Mouse (Mus musculus): Measurements from ENCODE around the gene Atp8b5. TPM values are rescaled to one million over a fixed set of nuclear protein-coding genes. Genes with fewer than 3 reads are reported as not detected.

The Atp8b5 gene
- polyA plus RNA-seq, 1 experiment from 2014 or later = 0.90 TPM

DNA sequence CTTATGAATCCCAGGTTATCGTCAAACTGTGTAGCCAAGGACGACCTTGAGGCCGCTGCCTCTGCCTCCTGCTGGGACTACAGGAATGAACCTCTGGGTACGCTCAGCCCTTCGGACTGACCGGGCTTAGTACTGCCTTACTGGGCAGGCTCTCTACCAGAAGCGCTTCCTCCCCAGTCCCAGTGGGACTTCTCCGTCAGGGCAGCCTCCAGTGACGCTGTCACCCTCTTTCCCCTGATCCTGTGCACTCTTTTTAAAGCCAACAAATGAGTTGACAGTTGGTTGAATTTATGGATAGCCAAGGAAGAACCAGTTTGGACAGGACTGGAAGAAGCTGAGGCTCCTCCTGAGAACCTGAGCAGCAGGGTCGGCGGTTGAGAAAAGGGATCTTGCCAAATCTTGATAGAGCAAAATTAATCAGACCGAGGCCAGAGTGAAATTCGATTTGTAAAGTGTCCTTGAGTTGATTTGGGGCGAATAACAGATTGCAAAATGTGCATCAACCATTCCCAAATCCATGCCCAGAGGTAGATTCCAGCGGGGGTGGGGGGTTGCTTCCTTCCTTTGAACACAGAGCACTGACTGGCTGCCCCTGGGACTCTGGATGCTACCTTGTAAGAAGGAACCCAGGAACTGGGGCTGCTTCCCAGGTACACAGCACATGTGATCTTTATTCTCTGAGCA, 152.2 kb downstream of the Atp8b5 start:
- 60% methylated on average over 15 of the region's 15 CpGs for WGBS
- ATAC-seq = no peak
- peaks cover 45% of the 10 kb centered on the region for H3K36me3 ChIP-seq (ENCODE audit: control insufficient read depth, insufficient read depth, low read length)
- H3K27me3 ChIP-seq (ENCODE audit: control insufficient read depth, insufficient read depth, low read depth, low read length) = peaks cover 2% of the 10 kb centered on the region; the same call in 1 of the 2 replicates
- H3K4me3 ChIP-seq (ENCODE audit: low read depth, low read length) = no peak overlapping the region
- no peak overlapping the region for H3K27ac ChIP-seq (ENCODE audit: low read length)
- H3K4me2 ChIP-seq (ENCODE audit: low read length) = no peak overlapping the region
- no peak overlapping the region for H3K9ac ChIP-seq (ENCODE audit: low read depth, low read length)
- 0 out of 2 replicates have a peak, but pooled peaks cover 3% of the 10 kb centered on the region for H3K4me1 ChIP-seq (ENCODE audit: control insufficient read depth, insufficient read depth, low read length)
- H3K9me3 ChIP-seq (replicated peaks; ENCODE audit: control insufficient read depth, low read length, poor library complexity, severe bottlenecking) = no peaks in the 10 kb centered on the region

DNA sequence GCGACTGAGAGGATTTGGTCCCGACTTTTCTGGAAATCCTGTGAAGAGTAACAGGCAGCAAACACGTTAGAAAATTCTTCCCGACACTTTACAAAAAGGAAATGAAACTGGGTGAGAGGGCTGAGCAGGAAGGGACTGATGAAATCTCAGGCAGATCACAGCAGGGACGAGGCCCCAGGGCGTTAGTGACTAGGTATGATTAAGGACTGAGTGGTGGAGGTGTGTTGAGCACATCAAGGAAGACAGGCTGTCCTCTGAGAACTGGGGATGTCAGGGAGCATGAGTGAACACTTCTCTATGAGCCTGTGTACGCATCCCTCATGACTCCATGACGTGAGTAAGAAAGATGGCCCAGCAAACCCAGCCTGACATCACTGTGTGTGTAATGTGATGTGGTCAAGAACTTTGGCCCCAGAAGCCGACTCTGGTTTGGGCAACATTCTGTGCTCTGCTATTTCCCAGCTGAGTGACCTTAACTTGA, 152.9 kb downstream of the Atp8b5 start:
- H3K27me3 ChIP-seq (ENCODE audit: control insufficient read depth, insufficient read depth, low read depth, low read length) = peaks cover 4% of the 10 kb centered on the region; the same call in 1 of the 2 replicates
- no peak for ATAC-seq
- H3K4me3 ChIP-seq (ENCODE audit: low read depth, low read length) = no peak overlapping the region
- H3K4me1 ChIP-seq (ENCODE audit: control insufficient read depth, insufficient read depth, low read length) = 0 out of 2 replicates have a peak, but pooled peaks cover 3% of the 10 kb centered on the region
- no peaks in the 10 kb centered on the region for H3K9me3 ChIP-seq (replicated peaks; ENCODE audit: control insufficient read depth, low read length, poor library complexity, severe bottlenecking)
- H3K4me2 ChIP-seq (ENCODE audit: low read length) = no peak overlapping the region
- H3K36me3 ChIP-seq (ENCODE audit: control insufficient read depth, insufficient read depth, low read length) = peaks cover 50% of the 10 kb centered on the region
- H3K9ac ChIP-seq (ENCODE audit: low read depth, low read length) = no peak overlapping the region
- WGBS = 75% methylated on average over 9 of the region's 9 CpGs
- no peak overlapping the region for H3K27ac ChIP-seq (ENCODE audit: low read length)

DNA sequence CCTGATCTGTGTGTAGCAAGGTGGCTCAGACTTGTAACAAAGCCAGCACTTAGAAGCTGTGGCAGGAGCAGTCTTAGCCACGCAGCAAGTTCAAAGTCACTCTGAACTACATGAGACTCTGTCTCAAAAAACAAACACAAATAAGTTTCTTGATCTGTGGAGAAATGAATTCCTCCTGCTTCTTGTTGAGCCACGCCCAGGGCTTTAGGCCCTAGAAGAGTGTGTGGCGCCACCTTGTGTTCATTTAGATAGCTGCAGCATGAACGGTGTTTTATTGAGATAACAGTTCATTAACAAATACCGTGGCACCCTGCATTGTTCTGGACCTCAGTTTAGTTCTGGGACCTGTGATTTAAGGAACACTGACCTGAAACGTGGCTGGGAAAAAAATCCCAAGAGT, 153.3 kb downstream of the Atp8b5 start:
- Histone ChIP-seq H3K9me3 (replicated peaks; ENCODE audit: control insufficient read depth, low read length, poor library complexity, severe bottlenecking) (no peaks in the 10 kb centered on the region), H3K4me3 (ENCODE audit: low read depth, low read length) (no peak overlapping the region), H3K4me2 (ENCODE audit: low read length) (no peak overlapping the region), H3K36me3 (ENCODE audit: control insufficient read depth, insufficient read depth, low read length) (peaks cover 54% of the 10 kb centered on the region), H3K27ac (ENCODE audit: low read length) (no peak overlapping the region), H3K9ac (ENCODE audit: low read depth, low read length) (no peak overlapping the region), H3K4me1 (ENCODE audit: control insufficient read depth, insufficient read depth, low read length) (0 out of 2 replicates have a peak, but pooled peaks cover 3% of the 10 kb centered on the region), H3K27me3 (ENCODE audit: control insufficient read depth, insufficient read depth, low read depth, low read length) (peaks cover 4% of the 10 kb centered on the region; the same call in 1 of the 2 replicates)
- ATAC-seq = no peak
- WGBS = 5% methylated on average over 6 of the region's 6 CpGs

DNA sequence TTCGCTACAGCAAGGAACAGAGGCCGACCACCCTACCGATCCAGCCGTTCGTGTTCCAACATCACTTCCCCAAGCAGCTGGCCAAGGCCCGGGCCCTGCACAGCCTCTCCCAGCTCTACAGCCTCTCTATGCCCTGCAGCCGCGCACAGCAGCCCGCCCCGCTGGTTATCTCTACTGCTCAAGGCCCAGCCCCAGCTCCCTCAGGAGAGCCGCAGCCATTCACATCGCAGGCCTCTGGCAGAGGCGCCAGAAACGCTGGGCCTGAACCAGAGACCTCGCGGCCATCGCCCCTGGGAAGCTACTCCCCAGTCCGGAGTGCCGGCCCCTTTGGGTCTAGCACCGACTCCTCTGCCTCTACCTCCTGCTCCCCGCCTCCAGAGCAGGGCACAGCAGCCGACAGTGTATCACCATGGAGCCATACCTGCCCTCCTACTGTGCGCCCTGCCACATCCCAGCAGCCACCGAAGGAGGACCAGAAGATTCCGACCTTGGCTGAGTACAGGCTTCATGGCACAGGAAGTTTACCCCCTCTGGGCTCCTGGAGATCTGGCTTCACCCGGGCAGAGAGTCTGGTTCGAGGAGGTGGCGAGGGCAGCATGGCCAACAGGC, 154.8 kb downstream of the Atp8b5 start:
- WGBS = 82% methylated on average over 28 of the region's 28 CpGs
- ATAC-seq = no peak

More for the DNA sequence above, 154.8 kb downstream of the Atp8b5 start:
- Histone ChIP-seq H3K27ac (ENCODE audit: low read length) (no peak overlapping the region), H3K9ac (ENCODE audit: low read depth, low read length) (no peak overlapping the region), H3K36me3 (ENCODE audit: control insufficient read depth, insufficient read depth, low read length) (peaks cover 53% of the 10 kb centered on the region), H3K27me3 (ENCODE audit: control insufficient read depth, insufficient read depth, low read depth, low read length) (peaks cover 4% of the 10 kb centered on the region; the same call in 1 of the 2 replicates), H3K4me2 (ENCODE audit: low read length) (no peak overlapping the region), H3K4me1 (ENCODE audit: control insufficient read depth, insufficient read depth, low read length) (0 out of 2 replicates have a peak, but pooled peaks cover 3% of the 10 kb centered on the region), H3K9me3 (replicated peaks; ENCODE audit: control insufficient read depth, low read length, poor library complexity, severe bottlenecking) (no peaks in the 10 kb centered on the region), H3K4me3 (ENCODE audit: low read depth, low read length) (no peak overlapping the region)

Other genes starting within 250 kb of the Atp8b5 start
- 29.0 and 32.0 TPM in 2 replicates for gene Pigo, start 241.3 kb upstream of the Atp8b5 start, polyA plus RNA-seq (2015; fragmentation: Nextera tagmentation; extraction: Ambion mirVana)
- 211 and 234 TPM in 2 replicates for gene Stoml2, start 235.4 kb upstream of the Atp8b5 start, polyA plus RNA-seq (2015; fragmentation: Nextera tagmentation; extraction: Ambion mirVana)
- gene Fam214b, start 220.9 kb upstream of the Atp8b5 start, polyA plus RNA-seq (2015; fragmentation: Nextera tagmentation; extraction: Ambion mirVana) = 43.4 and 49.9 TPM in 2 replicates
- 19.5 and 20.8 TPM in 2 replicates for gene Unc13b, start 208.2 kb upstream of the Atp8b5 start, polyA plus RNA-seq (2015; fragmentation: Nextera tagmentation; extraction: Ambion mirVana)
- gene Rusc2, start 114.8 kb downstream of the Atp8b5 start, polyA plus RNA-seq (2015; fragmentation: Nextera tagmentation; extraction: Ambion mirVana) = 85.4 and 89.0 TPM in 2 replicates
- 1.6 and 2.3 TPM in 2 replicates for gene Fam166b, start 162.0 kb downstream of the Atp8b5 start, polyA plus RNA-seq (2015; fragmentation: Nextera tagmentation; extraction: Ambion mirVana)
- 10.7 and 11.2 TPM in 2 replicates for gene Tesk1, start 174.8 kb downstream of the Atp8b5 start, polyA plus RNA-seq (2015; fragmentation: Nextera tagmentation; extraction: Ambion mirVana)
- gene Cd72, start 187.5 kb downstream of the Atp8b5 start, polyA plus RNA-seq (2015; fragmentation: Nextera tagmentation; extraction: Ambion mirVana) = 5.0 and 5.8 TPM in 2 replicates
- gene Sit1, start 216.6 kb downstream of the Atp8b5 start, polyA plus RNA-seq (2015; fragmentation: Nextera tagmentation; extraction: Ambion mirVana) = not detected in 2 replicates
- 81.1 and 90.3 TPM in 2 replicates for gene Ccdc107, start 225.7 kb downstream of the Atp8b5 start, polyA plus RNA-seq (2015; fragmentation: Nextera tagmentation; extraction: Ambion mirVana)
- 4.4 and 7.3 TPM in 2 replicates for gene Arhgef39, start 232.5 kb downstream of the Atp8b5 start, polyA plus RNA-seq (2015; fragmentation: Nextera tagmentation; extraction: Ambion mirVana)
- 0.21 TPM in 1 of 2 replicates, not detected in the other for gene Car9, start 239.8 kb downstream of the Atp8b5 start, polyA plus RNA-seq (2015; fragmentation: Nextera tagmentation; extraction: Ambion mirVana)

Data from midbrain, embryonic 16.5 days (tissue).